Mouse (Mus musculus) liver, embryonic 13.5 days (tissue): ENCODE results near the gene Plaa. TPM values are rescaled to one million over a fixed set of nuclear protein-coding genes. Genes with fewer than 3 reads are reported as not detected.

Experiments used
- ATAC-seq: fragments of 200-750 bp; cut with Nextera tagmentation; 2 replicates; pipeline ENCODE4 v1.8.0; 2017; ENCODE audit warnings: low read depth, mild to moderate bottlenecking, moderate number of reproducible peaks, moderate library complexity
- DNase-seq: peaks from one replicate; pipeline ENCODE4 v3.0.0; 2022
- H3K27ac ChIP-seq: fragments of 300-500 bp; sonication (generic); 2 replicates; pipeline ENCODE4 v1.5.1; 2015; ENCODE audit warnings: moderate library complexity, mild to moderate bottlenecking, inconsistent platforms
- H3K27me3 ChIP-seq: fragments of 300-500 bp; sonication (generic); 2 replicates; pipeline ENCODE4 v1.6.1; 2015; ENCODE audit warnings: mild to moderate bottlenecking, inconsistent platforms
- H3K36me3 ChIP-seq: fragments of 300-500 bp; sonication (generic); 2 replicates; pipeline ENCODE4 v1.6.1; 2015; ENCODE audit warnings: mild to moderate bottlenecking, inconsistent platforms
- H3K4me1 ChIP-seq: fragments of 300-500 bp; sonication (generic); replicated peaks from 2 replicates; pipeline ENCODE4 v1.6.1; 2015; ENCODE audit warnings: inconsistent platforms
- H3K4me2 ChIP-seq: fragments of 300-500 bp; sonication (generic); 2 replicates; pipeline ENCODE4 v1.6.1; 2015; ENCODE audit warnings: inconsistent platforms, mild to moderate bottlenecking, moderate library complexity
- H3K4me3 ChIP-seq: fragments of 300-500 bp; sonication (generic); replicated peaks from 2 replicates; pipeline ENCODE4 v1.5.1; 2015; ENCODE audit warnings: mild to moderate bottlenecking, inconsistent platforms
- H3K9ac ChIP-seq: fragments of 300-500 bp; sonication (generic); 2 replicates; pipeline ENCODE4 v1.6.1; 2015; ENCODE audit warnings: mild to moderate bottlenecking, inconsistent platforms
- H3K9me3 ChIP-seq: fragments of 300-500 bp; sonication (generic); replicated peaks from 2 replicates; pipeline ENCODE4 v1.6.1; 2016; ENCODE audit warnings: inconsistent platforms
- whole genome bisulfite sequencing: fragments of 180-500 bp; shearing (Covaris S2); methylation state at CpG from one replicate; pipeline ENCODE4 v1.1.7; 2015; ENCODE audit not compliant: insufficient replicate concordance; 5-methylcytosine and 5-hydroxymethylcytosine counted together
- polyA plus RNA-seq: library from polyadenylated mRNA; unstranded; fragments of >200 nt; fragmentation: Nextera tagmentation; extraction: Ambion mirVana; gene quantifications from 2 replicates; pipeline ENCODE4 v1.2.1, GENCODE M21; 2015

Plaa gene
- polyA plus RNA-seq, 1 experiment from 2014 or later = 41.7 TPM

DNA sequence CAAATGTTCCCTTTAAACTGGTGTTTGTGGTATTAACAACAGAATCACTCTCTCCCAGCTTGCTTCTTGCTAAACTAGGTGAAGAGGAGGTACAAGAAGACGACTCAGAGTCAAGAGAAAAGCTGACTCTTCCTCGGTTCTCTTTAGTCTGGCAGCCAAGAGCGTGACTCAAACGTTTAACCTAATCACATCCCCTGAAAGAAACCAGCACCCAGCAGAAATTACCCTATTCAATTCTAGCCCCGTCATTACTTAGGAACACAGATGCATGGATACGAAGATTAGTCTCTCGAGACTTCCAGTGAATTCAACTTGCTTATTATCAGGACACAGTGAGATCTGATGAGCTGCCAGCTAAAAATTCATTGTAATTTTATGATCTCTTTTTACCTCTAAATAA is 58.7 kb downstream of the Plaa start:
- no peak for ATAC-seq
- 76% methylated on average over 7 of the region's 7 CpGs for WGBS
- Histone ChIP-seq H3K9me3 (no peaks in the 10 kb centered on the region), H3K4me2 (no peak overlapping the region), H3K27me3 (no peaks in the 10 kb centered on the region), H3K4me3 (no peak overlapping the region), H3K9ac (no peak overlapping the region), H3K36me3 (peaks cover 49% of the 10 kb centered on the region), H3K27ac (no peak overlapping the region), H3K4me1 (no peaks in the 10 kb centered on the region)
- no peak for DNase-seq

DNA sequence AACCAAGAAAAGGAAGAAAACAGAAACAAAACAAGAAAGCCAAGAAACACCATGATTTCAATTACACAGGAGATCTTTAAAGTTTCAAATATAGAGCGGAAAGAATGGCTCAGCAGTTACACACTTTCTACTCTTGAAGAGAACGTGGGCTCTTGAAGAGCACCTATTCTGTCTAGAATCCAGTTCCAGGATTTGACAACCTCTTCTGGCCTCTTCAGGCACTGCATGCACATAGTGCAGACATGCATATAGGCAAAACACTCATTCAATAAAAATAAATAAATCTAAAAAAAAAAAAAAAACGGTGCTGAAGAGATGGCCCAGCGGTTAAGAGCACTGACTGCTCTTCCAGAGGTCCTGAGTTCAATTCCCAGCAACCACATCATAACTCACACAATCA is 60.0 kb downstream of the Plaa start:
- Histone ChIP-seq H3K4me2 (no peak overlapping the region), H3K36me3 (peaks cover 52% of the 10 kb centered on the region), H3K9ac (no peak overlapping the region), H3K4me1 (no peaks in the 10 kb centered on the region), H3K27ac (no peak overlapping the region), H3K9me3 (no peaks in the 10 kb centered on the region), H3K4me3 (no peak overlapping the region), H3K27me3 (no peaks in the 10 kb centered on the region)
- 86% methylated on average over 4 of the region's 4 CpGs for WGBS
- DNase-seq (no peak), ATAC-seq (no peak)

DNA sequence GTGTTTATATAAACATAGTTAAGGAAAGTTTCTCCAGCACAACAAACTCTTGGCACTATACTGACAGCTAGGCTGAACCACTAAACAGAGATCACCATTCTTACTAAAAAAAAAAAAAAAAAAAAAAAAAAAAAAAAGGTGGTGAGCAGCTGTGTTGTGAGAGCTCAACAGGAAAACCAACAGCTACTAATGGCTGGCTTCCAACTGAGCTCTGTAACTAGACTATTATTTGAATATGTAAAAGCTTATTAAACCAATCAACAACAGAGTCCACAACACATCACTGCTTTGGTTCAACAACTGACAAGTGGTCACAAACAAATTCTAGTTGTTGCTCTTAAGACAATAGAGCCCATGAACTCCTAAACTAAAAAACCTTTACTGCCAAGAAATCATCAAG is 69.8 kb downstream of the Plaa start:
- Histone ChIP-seq H3K4me1 (no peaks in the 10 kb centered on the region), H3K4me3 (no peak overlapping the region), H3K27me3 (no peaks in the 10 kb centered on the region), H3K4me2 (no peak overlapping the region), H3K9me3 (no peaks in the 10 kb centered on the region), H3K27ac (no peak overlapping the region), H3K9ac (no peak overlapping the region), H3K36me3 (0 out of 2 replicates have a peak, but pooled peaks cover 5% of the 10 kb centered on the region)
- ATAC-seq (no peak), DNase-seq (no peak)

DNA sequence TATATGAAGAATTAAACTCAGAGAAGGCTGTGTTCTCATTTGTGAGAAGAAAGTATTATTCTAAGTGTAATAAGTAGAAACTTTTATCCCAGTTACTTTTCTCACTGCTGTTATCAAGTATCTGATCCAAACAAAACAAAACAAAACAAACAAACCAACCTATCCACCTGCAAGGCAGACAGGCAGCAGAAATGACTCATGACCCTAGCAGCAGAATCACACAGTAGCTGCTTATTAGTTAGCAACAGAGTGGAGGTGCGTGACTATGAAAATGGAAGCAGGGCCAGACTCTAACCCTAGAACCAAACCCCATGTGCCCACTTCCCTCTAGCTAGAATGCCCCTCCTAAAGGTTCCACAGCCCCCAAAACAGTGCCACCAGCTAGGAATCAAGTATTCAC is 73.6 kb downstream of the Plaa start:
- H3K36me3 ChIP-seq = no peaks in the 10 kb centered on the region
- H3K9ac ChIP-seq = no peak overlapping the region
- WGBS = 75% methylated on average over 1 of the region's 1 CpGs
- ATAC-seq (no peak), DNase-seq (no peak)
- H3K4me2 ChIP-seq = no peak overlapping the region
- no peak overlapping the region for H3K27ac ChIP-seq
- H3K9me3 ChIP-seq = no peaks in the 10 kb centered on the region
- no peaks in the 10 kb centered on the region for H3K27me3 ChIP-seq
- H3K4me3 ChIP-seq = no peak overlapping the region
- no peaks in the 10 kb centered on the region for H3K4me1 ChIP-seq

DNA sequence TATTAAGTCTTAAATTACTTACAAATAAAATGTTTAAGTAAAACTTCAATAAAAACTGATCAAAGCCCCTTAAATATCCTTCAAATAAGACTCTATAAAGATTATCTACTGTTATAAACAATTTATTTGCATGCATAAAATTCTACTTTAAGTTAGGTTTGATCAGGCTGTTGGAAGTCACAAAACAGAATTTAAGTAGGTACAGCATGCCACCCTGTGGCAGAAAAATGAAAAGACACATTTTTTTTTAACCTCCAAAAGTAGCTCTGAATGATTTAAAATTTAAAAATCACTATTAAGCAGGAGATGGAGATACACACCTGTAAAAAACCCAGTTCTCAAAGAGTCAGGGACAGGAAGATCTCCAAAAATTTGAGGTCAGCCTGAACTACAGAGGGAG is 79.7 kb downstream of the Plaa start:
- H3K27me3 ChIP-seq = no peaks in the 10 kb centered on the region
- DNase-seq = no peak

DNA sequence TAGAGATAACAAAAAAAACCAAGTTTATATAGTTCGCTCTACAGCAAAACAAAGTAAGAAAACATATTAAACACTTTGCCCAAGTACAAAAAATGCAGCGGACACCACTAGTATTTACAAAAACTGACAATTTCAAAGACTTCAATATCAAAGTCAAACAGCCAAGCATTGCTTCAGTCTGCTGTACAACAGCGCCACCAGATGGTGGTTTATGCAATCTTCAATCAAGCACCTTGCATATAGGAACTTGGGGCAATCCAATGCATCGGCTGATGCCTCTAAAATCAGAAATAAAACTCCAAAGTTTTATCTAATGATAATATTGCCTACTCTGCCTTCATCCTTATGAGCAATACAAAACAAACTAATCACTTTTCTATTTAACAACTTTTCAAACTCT is 85.4 kb downstream of the Plaa start:
- no peak overlapping the region for H3K9ac ChIP-seq
- H3K4me3 ChIP-seq = no peak overlapping the region
- H3K9me3 ChIP-seq = no peaks in the 10 kb centered on the region
- no peaks in the 10 kb centered on the region for H3K4me1 ChIP-seq
- DNase-seq (peak; percentile 12), ATAC-seq (no peak)
- H3K27me3 ChIP-seq = no peaks in the 10 kb centered on the region
- H3K4me2 ChIP-seq = no peak overlapping the region
- WGBS = 55% methylated on average over 4 of the region's 4 CpGs
- H3K27ac ChIP-seq = no peak overlapping the region
- H3K36me3 ChIP-seq = peaks cover 12% of the 10 kb centered on the region

More for the DNA sequence above, 79.7 kb downstream of the Plaa start:
- H3K4me2 ChIP-seq = no peak overlapping the region
- H3K4me1 ChIP-seq = no peaks in the 10 kb centered on the region
- H3K27ac ChIP-seq = no peak overlapping the region
- no peaks in the 10 kb centered on the region for H3K9me3 ChIP-seq
- no peak for ATAC-seq
- no peak overlapping the region for H3K4me3 ChIP-seq
- H3K9ac ChIP-seq = no peak overlapping the region
- H3K36me3 ChIP-seq = no peaks in the 10 kb centered on the region

Other genes with a start within 250 kb of the Plaa start
- 0.21 TPM in 1 of 2 replicates, not detected in the other for gene Gm10306, start 46.7 kb downstream of the Plaa start, polyA plus RNA-seq
- 11.8 and 15.7 TPM in 2 replicates for gene Caap1, start 46.4 kb downstream of the Plaa start, polyA plus RNA-seq
- 4.3 and 4.6 TPM in 2 replicates for gene Ift74, start 11.2 kb upstream of the Plaa start, polyA plus RNA-seq
- 0.10 and 0.14 TPM in 2 replicates for gene Lrrc19, start 46.9 kb upstream of the Plaa start, polyA plus RNA-seq
- 4.3 and 6.1 TPM in 2 replicates for gene Tek, start 136.0 kb upstream of the Plaa start, polyA plus RNA-seq